Comparison of ENCODE assay signal across 9 mouse cellular contexts in genomic region chr13:44026321-44027255, GRCm38 (mm10).
DNase-seq lines count a peak whose midpoint lies in the region; ATAC-seq lines count a peak whose summit lies in the region.
"Had no signal": no experiment of that assay in that cellular context is flagged by ENCODE, and none has a peak within 500 bp of the region (broad histone marks: within the 10 kb centered on the region; RNA-seq: fewer than 3 reads in every experiment).

No protein-coding gene starts in this region.

- DNase-seq in embryo, embryonic 11 days, result peak; percentile 41
- no peak for DNase-seq in embryo, embryonic 9.5 days (ENCODE audit: extremely low spot score)
- DNase-seq in CD4-positive helper T cell, adult 2 months (ENCODE audit: low read depth, low spot score), result peak; percentile 13
- peak; percentile 51 for DNase-seq in limb, embryonic 10.5 days (ENCODE audit: low spot score)
- no peak for DNase-seq in urinary bladder, adult 2 months (ENCODE audit: low spot score)
- no peak for DNase-seq in cerebellum, adult 11-12 months
- DNase-seq: liver, embryonic 13.5 days had no signal

- peak overlapping the region; percentile 67 for H3K27ac ChIP-seq in heart, embryonic 16.5 days (ENCODE audit: low read length)
- peak overlapping the region; percentile 67 for H3K27ac ChIP-seq in limb, embryonic 10.5 days
- H3K27ac ChIP-seq: liver, embryonic 13.5 days had no signal

- no peak for ATAC-seq in heart, embryonic 16.5 days (replicated peaks; ENCODE audit: extremely low read depth, insufficient read depth, low FRiP score)
- no peak for ATAC-seq in megakaryocyte-erythroid progenitor cell, adult 5-6 weeks (replicated peaks; ENCODE audit: low FRiP score, low TSS enrichment, poor library complexity, severe bottlenecking)

- WGBS in heart, embryonic 16.5 days, result 56% methylated on average over 26 of the region's 26 CpGs
- 32% methylated on average over 26 of the region's 26 CpGs for WGBS in limb, embryonic 10.5 days

- H3K9me3 ChIP-seq in heart, embryonic 16.5 days (replicated peaks; ENCODE audit: control insufficient read depth, low read length), result no peaks in the 10 kb centered on the region
- H3K9me3 ChIP-seq in limb, embryonic 10.5 days (replicated peaks), result no peaks in the 10 kb centered on the region
- H3K9me3 ChIP-seq: liver, embryonic 13.5 days had no signal

- H3K9ac ChIP-seq in heart, embryonic 16.5 days (ENCODE audit: low read length), result no peak overlapping the region
- H3K9ac ChIP-seq: liver, embryonic 13.5 days had no signal

- peaks cover 20% of the 10 kb centered on the region for H3K4me1 ChIP-seq in heart, embryonic 16.5 days (ENCODE audit: control insufficient read depth, insufficient read depth, low read length)
- peaks cover 39% of the 10 kb centered on the region for H3K4me1 ChIP-seq in limb, embryonic 10.5 days
- H3K4me1 ChIP-seq: liver, embryonic 13.5 days had no signal

- H3K4me2 ChIP-seq in heart, embryonic 16.5 days (ENCODE audit: low read depth, low read length), result peak overlapping the region; percentile 22; the same call in 1 of the 2 replicates
- H3K4me2 ChIP-seq: liver, embryonic 13.5 days had no signal

- no peaks in the 10 kb centered on the region for H3K27me3 ChIP-seq in heart, embryonic 16.5 days (ENCODE audit: control insufficient read depth, insufficient read depth, low read length)
- H3K27me3 ChIP-seq in limb, embryonic 10.5 days (ENCODE audit: low read depth, poor library complexity, severe bottlenecking), result peaks cover 11% of the 10 kb centered on the region
- H3K27me3 ChIP-seq: liver, embryonic 13.5 days had no signal

- no peaks in the 10 kb centered on the region for H3K36me3 ChIP-seq in heart, embryonic 16.5 days (ENCODE audit: control insufficient read depth, insufficient read depth)
- H3K36me3 ChIP-seq in limb, embryonic 10.5 days, result no peaks in the 10 kb centered on the region
- H3K36me3 ChIP-seq: liver, embryonic 13.5 days had no signal

- H3K4me3 ChIP-seq in heart, embryonic 16.5 days (ENCODE audit: low read length), result no peak overlapping the region
- peak overlapping the region; percentile 28 for H3K4me3 ChIP-seq in limb, embryonic 10.5 days
- H3K4me3 ChIP-seq: liver, embryonic 13.5 days had no signal

Comparison
In these comparisons a context has a peak if more than half of its experiments do, and no peak if none do; other contexts are left out.
1. DNase-seq: peak in embryo, embryonic 11 days (single experiment), CD4-positive helper T cell, adult 2 months (single experiment) and limb, embryonic 10.5 days (single experiment); none in embryo, embryonic 9.5 days (single experiment), urinary bladder, adult 2 months (single experiment) and cerebellum, adult 11-12 months (single experiment).